ENCODE assay signal across 29 mouse cellular contexts in genomic region chr2:120315077-120315476, GRCm38 (mm10). TPM values are rescaled to one million over a fixed set of nuclear protein-coding genes. Genes with fewer than 3 reads are reported as not detected.
DNase-seq lines count a peak whose midpoint lies in the region; ATAC-seq and TF ChIP-seq lines count a peak whose summit lies in the region.
"Had no signal": no experiment of that assay in that cellular context is flagged by ENCODE, and none has a peak within 500 bp of the region (broad histone marks: within the 10 kb centered on the region; RNA-seq: fewer than 3 reads in every experiment).

No protein-coding gene starts in this region.

- DNase-seq in lung, postnatal 0 days (ENCODE audit: low spot score): peak; percentile 27
- DNase-seq in lung, postnatal 4 days: no peak
- DNase-seq in urinary bladder, postnatal 25 days (ENCODE audit: low spot score): peak; percentile 33
- no peak for DNase-seq in urinary bladder, postnatal 10 days (ENCODE audit: low spot score)
- no peak for DNase-seq in ovary, postnatal 36 days (ENCODE audit: low spot score)
- DNase-seq: adrenal gland, postnatal 10 days; adrenal gland, postnatal 36 days; cerebellum, adult 18-20 months; cerebellum, adult 9-10 months; cerebellum, postnatal 14 days; gastrocnemius, postnatal 25 days; heart, adult 2 months had no signal

- no peak for TF ChIP-seq CTCF in lung, postnatal 0 days (IDR thresholded peaks at IDR 0.05)

- no peak for TF ChIP-seq EP300 in lung, postnatal 0 days (IDR thresholded peaks at IDR 0.05)

- H3K4me3 ChIP-seq in lung, postnatal 0 days (ENCODE audit: low read depth, low read length): no peak overlapping the region
- H3K4me3 ChIP-seq in stomach, embryonic 16.5 days (replicated peaks; ENCODE audit: low read length): no peak overlapping the region
- no peak overlapping the region for H3K4me3 ChIP-seq in forebrain, embryonic 12.5 days (replicated peaks)
- H3K4me3 ChIP-seq: forebrain, embryonic 15.5 days; heart, adult 2 months; hindbrain, embryonic 12.5 days; hindbrain, embryonic 15.5 days had no signal

- H3K27me3 ChIP-seq in lung, postnatal 0 days (replicated peaks; ENCODE audit: insufficient read depth, low read length): no peaks in the 10 kb centered on the region
- H3K27me3 ChIP-seq in stomach, embryonic 16.5 days (ENCODE audit: control insufficient read depth, insufficient read depth, low read length): no peaks in the 10 kb centered on the region
- no peaks in the 10 kb centered on the region for H3K27me3 ChIP-seq in forebrain, embryonic 12.5 days
- H3K27me3 ChIP-seq: CH12.LX; forebrain, embryonic 15.5 days; hindbrain, embryonic 12.5 days; hindbrain, embryonic 15.5 days; Patski had no signal

- H3K9ac ChIP-seq in lung, postnatal 0 days (replicated peaks; ENCODE audit: low read depth): no peak overlapping the region
- H3K9ac ChIP-seq in stomach, embryonic 16.5 days (ENCODE audit: low read length): no peak overlapping the region
- H3K9ac ChIP-seq in forebrain, embryonic 12.5 days: no peak overlapping the region
- H3K9ac ChIP-seq: forebrain, embryonic 15.5 days; hindbrain, embryonic 12.5 days; hindbrain, embryonic 15.5 days had no signal

- H3K36me3 ChIP-seq in lung, postnatal 0 days (ENCODE audit: insufficient read depth, low read length): 0 out of 2 replicates have a peak, but pooled peaks cover 7% of the 10 kb centered on the region
- H3K36me3 ChIP-seq in stomach, embryonic 16.5 days (ENCODE audit: control insufficient read depth, insufficient read depth, low read length): peaks cover 11% of the 10 kb centered on the region
- H3K36me3 ChIP-seq in forebrain, embryonic 12.5 days (replicated peaks): peaks cover 42% of the 10 kb centered on the region

- H3K4me2 ChIP-seq in lung, postnatal 0 days (replicated peaks; ENCODE audit: low read depth, low read length): no peak overlapping the region
- H3K4me2 ChIP-seq in stomach, embryonic 16.5 days (ENCODE audit: low read depth, low read length): no peak overlapping the region
- no peak overlapping the region for H3K4me2 ChIP-seq in forebrain, embryonic 12.5 days
- H3K4me2 ChIP-seq: forebrain, embryonic 15.5 days; heart, embryonic 11.5 days; hindbrain, embryonic 12.5 days; hindbrain, embryonic 15.5 days had no signal

- H3K9me3 ChIP-seq in lung, postnatal 0 days (ENCODE audit: low read length): no peaks in the 10 kb centered on the region
- no peaks in the 10 kb centered on the region for H3K9me3 ChIP-seq in stomach, embryonic 16.5 days (replicated peaks; ENCODE audit: control insufficient read depth, low read length)
- H3K9me3 ChIP-seq in forebrain, embryonic 12.5 days: no peaks in the 10 kb centered on the region
- H3K9me3 ChIP-seq: forebrain, embryonic 15.5 days; G1E; hindbrain, embryonic 12.5 days; hindbrain, embryonic 15.5 days had no signal

- WGBS in lung, postnatal 0 days: 60% methylated on average over 4 of the region's 4 CpGs
- WGBS in stomach, embryonic 16.5 days: 65% methylated on average over 4 of the region's 4 CpGs
- 79% methylated on average over 4 of the region's 4 CpGs for WGBS in forebrain, embryonic 12.5 days

- H3K4me1 ChIP-seq in lung, postnatal 0 days (ENCODE audit: insufficient read depth, low read depth, low read length): no peaks in the 10 kb centered on the region
- H3K4me1 ChIP-seq in stomach, embryonic 16.5 days (ENCODE audit: control insufficient read depth, insufficient read depth, low read length): peaks cover 3% of the 10 kb centered on the region; the same call in 1 of the 2 replicates
- no peaks in the 10 kb centered on the region for H3K4me1 ChIP-seq in forebrain, embryonic 12.5 days
- H3K4me1 ChIP-seq: forebrain, embryonic 15.5 days; hindbrain, embryonic 12.5 days; hindbrain, embryonic 15.5 days had no signal

- no peak for ATAC-seq in lung, postnatal 0 days
- no peak for ATAC-seq in stomach, embryonic 16.5 days (ENCODE audit: insufficient read depth, low FRiP score)
- ATAC-seq in forebrain, embryonic 12.5 days (ENCODE audit: low FRiP score): no peak
- no peak for ATAC-seq in monocyte, adult 5-6 weeks (replicated peaks; ENCODE audit: insufficient number of reproducible peaks, low FRiP score, low TSS enrichment, poor library complexity, severe bottlenecking)
- ATAC-seq: forebrain, embryonic 15.5 days; Patski had no signal

- H3K27ac ChIP-seq in lung, postnatal 0 days (ENCODE audit: low read length): no peak overlapping the region
- peak overlapping the region; percentile 58 for H3K27ac ChIP-seq in stomach, embryonic 16.5 days (ENCODE audit: low read length)
- H3K27ac ChIP-seq in forebrain, embryonic 12.5 days: no peak overlapping the region
- H3K27ac ChIP-seq: forebrain, embryonic 15.5 days; heart, adult 2 months; hindbrain, embryonic 12.5 days; hindbrain, embryonic 15.5 days had no signal

RNA-seq across cellular contexts. Expression of gene Pla2g4f, which starts 1.1 kb away (rescaled TPM):
- 1.8 and 2.2 TPM in 2 replicates for polyA plus RNA-seq in lung, postnatal 0 days (2015; fragmentation: Nextera tagmentation; extraction: Ambion mirVana)
- 5.7 and 10.1 TPM in 2 replicates for polyA plus RNA-seq in stomach, embryonic 16.5 days (2015; fragmentation: Nextera tagmentation; extraction: Ambion mirVana)
- not detected in 2 replicates for polyA plus RNA-seq in forebrain, embryonic 12.5 days (2016; fragmentation: Nextera tagmentation; extraction: Ambion mirVana)
- total RNA-seq in monocyte, adult 5-6 weeks (2017): 0.10 TPM in 1 of 3 replicates, not detected in the others
- total RNA-seq: adrenal gland, adult 18-20 months; adrenal gland, postnatal 36 days; gastrocnemius, adult 8-10 months; gastrocnemius, postnatal 25 days; heart, adult 2 months; heart, postnatal 25 days; hematopoietic stem cell, adult 5-6 weeks had no signal
- polyA plus RNA-seq: embryonic facial prominence, embryonic 11.5 days; forebrain, embryonic 11.5 days; forebrain, embryonic 15.5 days; heart, embryonic 11.5 days; Patski had no signal

RNA-seq across cellular contexts. Expression of gene Pla2g4d, which starts 26.1 kb away (rescaled TPM):
- polyA plus RNA-seq in lung, postnatal 0 days (2015; fragmentation: Nextera tagmentation; extraction: Ambion mirVana): not detected in 2 replicates
- polyA plus RNA-seq in stomach, embryonic 16.5 days (2015; fragmentation: Nextera tagmentation; extraction: Ambion mirVana): 0.13 and 0.21 TPM in 2 replicates
- polyA plus RNA-seq in forebrain, embryonic 12.5 days (2016; fragmentation: Nextera tagmentation; extraction: Ambion mirVana): not detected in 2 replicates
- not detected in 3 replicates for total RNA-seq in monocyte, adult 5-6 weeks (2017)
- total RNA-seq: CH12.LX; gastrocnemius, adult 8-10 months; gastrocnemius, postnatal 25 days; heart, adult 2 months; heart, postnatal 25 days; hematopoietic stem cell, adult 5-6 weeks had no signal
- polyA plus RNA-seq: forebrain, embryonic 15.5 days; G1E; heart, adult 2 months; heart, embryonic 11.5 days; heart, postnatal 0 days; hindbrain, embryonic 12.5 days; hindbrain, embryonic 15.5 days; Patski had no signal

RNA-seq across cellular contexts. Expression of gene Vps39, which starts 37.9 kb away (rescaled TPM):
- 15.2 and 15.5 TPM in 2 replicates for polyA plus RNA-seq in lung, postnatal 0 days (2015; fragmentation: Nextera tagmentation; extraction: Ambion mirVana)
- 17.5 and 22.0 TPM in 2 replicates for polyA plus RNA-seq in stomach, embryonic 16.5 days (2015; fragmentation: Nextera tagmentation; extraction: Ambion mirVana)
- 39.6 and 43.0 TPM in 2 replicates for polyA plus RNA-seq in forebrain, embryonic 12.5 days (2016; fragmentation: Nextera tagmentation; extraction: Ambion mirVana)
- 44.2 to 52.4 TPM (median 50.0 TPM) in 3 replicates for total RNA-seq in monocyte, adult 5-6 weeks (2017)

Comparison
In these comparisons a context has a peak if more than half of its experiments do, and no peak if none do; other contexts are left out.
1. DNase-seq: peak in lung, postnatal 0 days (single experiment) and urinary bladder, postnatal 25 days (single experiment); none in lung, postnatal 4 days (0 of 2), urinary bladder, postnatal 10 days (single experiment) and ovary, postnatal 36 days (single experiment).